Mouse (Mus musculus) cortical plate, adult 2 months (tissue): ENCODE data around the gene Fbxw27.

Source experiments
- CTCF ChIP-seq: fragments of 200-500 bp; IDR thresholded peaks from 2 replicates; pipeline ENCODE4 v1.5.1; 2011; ENCODE audit warnings: mild to moderate bottlenecking, control low read depth, low read length; ENCODE audit not compliant: insufficient read depth; ENCODE audit errors: extremely low read depth
- POLR2A ChIP-seq: fragments of 200-500 bp; IDR thresholded peaks from 2 replicates; pipeline ENCODE4 v1.6.1; 2011; ENCODE audit warnings: mild to moderate bottlenecking, low read length, control low read depth; ENCODE audit not compliant: insufficient read depth; ENCODE audit errors: extremely low read depth

DNA sequence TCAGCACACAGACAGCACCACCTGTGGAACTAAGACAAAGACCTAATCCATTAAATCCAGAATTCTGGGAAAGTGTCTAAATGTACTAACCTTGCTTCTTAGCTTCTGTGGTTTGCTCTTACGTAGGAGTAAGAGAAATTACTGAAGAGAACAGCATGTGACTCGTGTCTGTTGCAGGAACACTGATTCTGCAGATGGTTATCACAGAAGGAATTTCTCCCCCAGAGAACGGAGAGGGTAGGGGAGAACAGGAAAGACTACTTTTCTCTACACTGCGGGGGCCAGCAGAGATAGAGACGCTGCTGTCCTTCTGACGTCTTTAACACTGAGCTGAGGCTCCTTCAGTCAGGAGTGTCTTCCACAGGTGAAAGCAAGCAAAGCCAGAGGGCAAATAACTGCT, 25.9 kb upstream of the Fbxw27 start:
- TF ChIP-seq CTCF (no peak), POLR2A (no peak)
